Mouse (Mus musculus) A20 (cell line): Measurements from ENCODE around the gene Sh3bgrl2.
"Not testable (repeated sequence)": the region's sequence is repeated elsewhere in the genome, so short reads cannot be mapped to it uniquely, and the experiment has no call there.

ENCODE experiments used
- DNase-seq: peaks from one replicate; pipeline ENCODE4 v3.0.0-alpha.2; 2011; ENCODE audit warnings: low read depth, low spot score

Gene Sh3bgrl2

DNA sequence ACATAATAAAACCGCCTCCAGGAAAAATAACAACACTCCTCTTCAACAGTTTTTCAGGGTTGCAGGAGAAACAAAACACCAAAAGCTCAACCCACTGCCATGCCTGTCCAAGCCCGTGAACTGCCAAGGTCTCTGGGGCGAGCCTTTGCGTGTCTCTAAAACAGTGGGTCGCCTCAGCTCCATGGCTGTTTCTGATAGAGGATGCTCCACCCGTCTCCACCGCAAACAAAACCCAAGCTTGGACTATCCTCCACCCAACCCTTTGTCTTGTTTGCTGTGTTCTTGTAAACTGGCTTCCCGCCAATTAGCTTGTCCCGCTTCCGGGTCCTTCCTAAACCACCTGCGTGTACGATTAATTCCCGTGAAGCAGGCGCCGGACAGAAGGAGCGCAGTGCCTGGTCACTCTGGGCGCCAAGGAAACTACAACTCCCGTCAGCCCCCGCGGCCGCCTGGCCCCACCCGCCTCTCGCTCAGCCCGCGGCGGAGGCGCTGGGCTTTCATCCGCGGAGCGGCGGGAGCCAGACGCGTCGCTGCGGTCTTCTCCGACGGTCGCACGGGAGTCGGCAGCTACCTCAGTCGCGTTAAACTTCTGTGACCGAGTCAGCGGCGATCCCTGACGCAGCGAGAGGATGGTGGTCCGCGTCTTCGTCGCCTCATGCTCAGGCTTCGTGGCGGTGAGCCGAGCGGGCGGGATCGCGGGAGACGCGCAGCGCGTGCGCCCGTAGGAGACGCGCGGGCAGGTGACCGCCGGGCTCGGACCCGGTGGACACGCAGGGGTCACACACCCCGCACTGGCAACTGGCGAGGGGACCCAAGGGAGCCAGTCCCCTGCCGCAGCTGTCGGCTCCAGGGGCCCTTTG, at the start of gene Sh3bgrl2:
Gene Sh3bgrl2, plus strand, starts transcription at position 498 of the 860 bp plus-strand sequence.
- peak; percentile 88 for DNase-seq

DNA sequence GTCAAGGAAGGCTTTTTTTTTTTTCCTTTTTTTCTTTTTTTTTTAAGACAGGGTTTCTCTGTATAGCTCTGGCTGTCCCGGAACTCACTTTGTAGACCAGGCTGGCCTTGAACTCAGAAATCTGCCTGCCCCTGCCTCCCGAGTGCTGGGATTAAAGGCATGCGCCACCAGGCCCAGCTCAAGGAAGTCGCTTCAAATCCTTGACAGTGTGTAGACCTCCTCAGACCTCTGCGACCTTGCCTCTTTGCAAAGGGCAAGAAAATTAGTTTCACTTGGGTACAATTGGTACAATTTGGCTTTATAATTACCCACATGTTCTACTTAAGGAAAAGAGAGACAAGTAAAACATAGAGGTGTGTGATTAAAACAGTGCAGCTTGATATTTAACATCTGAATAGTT, 29.0 kb upstream of the Sh3bgrl2 start:
- not testable (repeated sequence) for DNase-seq

DNA sequence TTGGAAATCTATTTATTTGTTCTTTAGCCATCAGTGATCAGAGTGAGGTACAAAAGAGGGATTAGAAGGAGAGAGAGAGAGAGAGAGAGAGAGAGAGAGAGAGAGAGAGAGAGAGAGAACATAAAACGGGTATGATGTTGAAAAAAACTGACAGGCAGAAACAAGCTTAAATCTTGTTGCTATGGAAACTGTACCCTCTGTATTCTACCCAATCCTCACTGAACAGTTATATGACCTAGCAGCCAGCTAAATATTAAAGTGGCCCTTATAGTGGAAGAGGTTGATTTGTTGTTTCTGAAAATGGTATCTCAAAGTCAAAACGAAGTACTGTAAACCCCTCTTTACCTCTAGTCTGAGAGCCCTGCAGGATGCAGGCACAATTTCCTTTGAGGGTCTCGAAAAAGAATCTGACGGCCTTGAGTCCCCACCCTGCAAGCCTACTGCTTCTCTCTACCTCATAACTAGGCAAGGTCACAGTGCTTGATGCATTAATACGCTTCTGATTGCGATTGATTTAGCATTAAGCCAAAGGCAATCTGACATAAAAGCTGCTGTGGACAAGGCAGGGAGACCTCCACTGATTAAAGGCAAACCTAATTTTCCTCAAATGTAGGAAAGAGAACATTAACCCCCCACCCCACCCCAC, 28.5 kb upstream of the Sh3bgrl2 start:
- no peak for DNase-seq

DNA sequence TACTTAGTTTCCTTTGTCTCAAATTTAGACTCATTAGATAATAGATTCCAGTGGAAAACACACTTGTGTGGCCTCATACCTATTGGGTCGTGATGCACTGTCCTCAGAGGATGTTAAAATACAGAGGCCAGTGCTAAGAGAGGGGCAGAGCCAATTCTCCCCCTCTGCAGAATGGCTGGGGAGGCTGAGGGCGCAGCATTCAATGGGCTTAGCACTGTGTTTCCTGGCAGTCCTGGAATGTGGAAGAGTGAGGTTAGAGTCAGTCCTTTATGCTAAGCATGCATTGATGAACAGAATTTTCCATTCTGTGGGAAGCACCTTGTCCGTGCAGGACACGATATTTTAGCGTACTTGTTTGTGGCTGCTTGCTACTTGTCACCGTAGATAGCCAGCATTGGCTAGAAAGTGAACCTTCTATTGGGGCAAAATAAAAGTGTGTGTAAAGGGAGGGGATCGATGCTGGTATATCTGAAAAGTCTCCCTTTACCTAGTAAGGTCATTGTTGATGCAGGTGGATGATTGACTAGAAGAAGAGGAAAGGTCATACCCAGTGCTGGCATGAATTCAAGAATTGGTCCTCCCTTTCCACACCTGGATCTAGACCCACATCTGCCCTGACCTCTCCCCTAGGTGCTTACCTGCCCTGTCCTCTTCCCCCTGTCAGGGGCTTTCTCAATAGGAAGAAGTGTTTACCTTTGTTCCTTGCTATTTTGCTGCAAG, 20.6 kb upstream of the Sh3bgrl2 start:
- no peak for DNase-seq

DNA sequence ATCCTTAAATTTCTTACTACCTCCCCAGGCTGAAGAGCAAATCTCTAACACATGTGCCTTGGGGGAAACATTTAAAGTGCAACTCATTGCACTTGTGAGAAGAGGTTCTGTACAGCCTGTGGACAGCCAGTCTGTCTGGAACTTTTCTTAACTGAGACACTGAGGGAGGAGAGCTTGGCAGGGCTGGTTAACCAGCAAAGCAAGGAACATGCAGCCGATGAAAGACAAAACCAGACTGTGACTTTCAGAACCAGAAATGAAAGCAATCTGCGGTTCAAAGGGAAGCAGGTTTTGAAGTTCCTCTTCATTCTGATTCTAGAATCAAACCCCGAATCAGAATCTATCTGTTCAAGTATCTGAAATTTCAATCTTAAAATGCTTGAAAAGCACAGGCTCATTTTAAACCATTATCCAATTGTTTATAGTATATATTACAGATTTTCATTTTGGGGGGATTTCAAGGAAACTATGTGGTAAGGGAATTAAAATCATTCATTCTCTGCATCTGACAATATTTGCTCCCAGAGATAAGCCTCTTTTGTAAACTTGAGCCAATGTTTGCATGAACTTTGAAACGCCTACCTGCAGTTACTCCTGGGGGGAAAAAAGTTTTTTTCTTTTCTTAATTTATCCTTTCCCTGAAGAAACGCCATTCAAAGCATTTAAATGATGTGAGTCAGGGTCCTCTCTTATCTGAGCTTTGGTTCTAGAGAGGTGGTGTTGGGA, 14.9 kb upstream of the Sh3bgrl2 start:
- peak; percentile 40 for DNase-seq

DNA sequence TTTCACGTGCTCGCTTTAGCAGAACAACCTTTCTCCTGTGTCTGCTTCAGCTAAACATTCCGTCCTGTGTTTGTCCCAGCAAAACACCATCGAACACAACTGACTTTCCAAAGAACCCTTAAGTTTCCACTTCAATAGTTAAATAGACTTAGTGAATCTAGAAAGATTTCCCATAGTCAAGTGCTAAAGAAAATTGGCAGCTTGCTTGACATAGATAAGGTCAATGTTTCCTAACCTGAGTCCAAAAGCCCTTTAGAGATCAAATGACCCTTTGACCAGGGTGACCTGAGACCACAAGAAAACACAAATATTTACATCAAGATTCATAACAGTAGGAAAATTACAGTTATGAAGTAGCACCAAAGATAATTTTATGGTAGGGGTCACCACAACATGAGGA, 11.2 kb upstream of the Sh3bgrl2 start:
- DNase-seq: no peak

DNA sequence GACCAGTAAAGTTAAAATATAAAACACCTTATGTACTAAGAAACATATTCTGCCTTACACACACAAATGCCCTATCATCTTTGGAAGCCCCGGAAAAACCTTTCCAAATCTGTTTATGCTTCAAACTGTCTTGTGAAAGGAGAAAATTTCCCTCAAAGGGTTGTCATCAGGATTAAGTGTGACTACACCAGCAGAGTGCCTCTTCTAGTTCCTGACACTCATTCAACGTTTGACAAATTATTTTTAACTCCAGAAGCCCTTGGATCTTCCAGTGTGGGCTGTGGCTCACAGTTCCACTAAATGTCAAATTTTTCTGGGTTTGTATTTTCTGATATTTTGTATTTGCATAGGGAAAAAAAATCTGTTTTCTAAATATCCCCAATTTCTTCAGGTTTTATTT, 10.6 kb upstream of the Sh3bgrl2 start:
- no peak for DNase-seq

DNA sequence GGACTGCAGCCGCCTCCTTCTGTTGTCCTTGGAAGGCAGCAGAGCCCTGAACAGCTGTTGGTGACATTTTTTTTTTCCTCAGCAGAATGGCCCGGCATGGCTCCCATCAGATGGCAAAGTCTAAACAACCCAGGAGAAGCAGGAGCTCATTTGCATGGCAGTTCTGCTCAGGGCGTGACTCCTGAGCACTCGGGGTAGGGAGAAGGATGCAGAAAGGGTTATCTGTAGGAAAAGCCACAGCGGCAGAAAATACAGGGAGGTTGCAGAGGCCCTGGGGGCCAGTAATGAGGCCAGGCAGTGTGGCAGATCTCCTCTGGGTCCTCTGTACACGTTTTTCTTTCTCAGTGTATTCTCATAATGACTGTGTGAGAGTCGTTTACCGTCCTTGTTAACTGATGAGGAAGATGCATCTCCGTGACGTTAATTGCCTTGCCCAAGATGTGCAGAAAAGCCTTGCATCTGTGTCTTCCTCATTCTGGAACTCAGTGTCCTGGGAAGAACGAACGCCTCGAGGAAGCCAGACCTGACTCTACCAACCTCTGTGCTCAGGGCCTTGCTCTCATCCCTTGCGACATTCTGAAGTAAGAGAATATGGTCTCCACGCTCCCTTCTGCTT, 10.1 kb upstream of the Sh3bgrl2 start:
- no peak for DNase-seq

DNA sequence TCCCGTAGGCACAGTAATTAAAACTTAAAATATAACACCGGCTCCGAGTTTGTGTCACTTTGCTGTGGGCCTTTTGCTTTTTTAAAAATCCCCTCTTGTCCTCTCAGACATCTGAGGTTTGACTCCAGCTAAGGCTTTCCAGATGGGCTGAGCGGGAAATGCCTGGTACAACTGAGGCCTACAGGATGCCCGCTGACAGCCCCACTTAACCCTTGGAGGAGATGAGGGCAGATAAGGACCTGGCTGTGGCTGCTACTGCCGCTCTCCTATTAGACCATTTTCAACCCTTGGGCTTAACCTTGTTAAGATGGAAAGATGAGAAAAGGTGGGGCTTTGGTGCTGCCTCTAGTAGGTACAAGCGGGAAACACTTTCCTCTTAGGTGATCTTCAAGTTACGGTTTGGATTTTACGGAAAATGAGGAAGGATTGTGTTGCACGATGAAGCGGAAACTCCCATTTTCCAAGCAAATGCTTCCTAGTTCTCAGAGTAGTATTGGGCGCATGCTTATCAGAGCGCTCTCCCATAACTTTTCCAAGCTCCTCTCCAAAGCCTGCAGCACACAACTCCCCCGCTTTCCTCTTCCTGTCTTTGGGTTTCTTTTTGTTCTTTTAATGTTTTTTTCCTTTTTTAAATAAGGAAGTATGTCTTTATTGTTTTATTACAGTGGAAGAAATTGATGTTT, 8.2 kb upstream of the Sh3bgrl2 start:
- no peak for DNase-seq

DNA sequence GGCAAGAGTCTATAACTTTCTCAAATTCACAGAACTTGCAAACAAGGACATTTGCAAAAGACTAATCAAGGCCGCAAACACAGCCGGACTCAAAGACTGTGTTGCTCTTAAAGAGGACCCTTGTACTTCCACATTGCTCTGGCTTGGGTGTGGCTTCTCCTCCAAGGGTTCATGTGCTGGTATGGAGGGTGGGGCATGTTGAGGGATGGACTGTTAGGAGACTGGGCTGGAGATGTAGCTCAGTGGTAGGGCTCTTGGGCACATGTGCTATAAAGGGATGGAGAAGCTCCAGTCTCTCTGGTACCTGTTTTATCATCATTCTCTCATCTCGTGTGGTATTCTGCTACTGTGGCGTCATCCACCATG, 7.7 kb upstream of the Sh3bgrl2 start:
- no peak for DNase-seq

DNA sequence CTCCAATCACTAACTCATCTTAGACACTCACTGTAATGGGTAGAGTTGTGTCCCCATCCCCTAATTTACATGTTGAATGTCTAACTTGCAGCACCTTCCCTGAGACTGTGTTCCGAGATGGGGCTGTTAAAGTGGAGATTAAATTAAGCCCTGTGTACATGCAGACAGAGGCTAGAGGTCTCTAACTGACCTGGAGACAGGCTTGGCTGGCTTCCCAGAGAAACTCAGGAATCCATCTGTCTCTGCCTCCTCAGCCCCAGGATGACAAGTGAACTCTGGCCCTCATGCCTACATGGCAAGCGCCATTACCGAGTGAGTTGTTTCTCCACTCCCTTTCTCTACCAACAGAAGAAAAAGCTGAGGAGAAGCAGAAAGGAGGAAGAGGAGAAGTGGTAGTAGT, 7.2 kb upstream of the Sh3bgrl2 start:
- DNase-seq: no peak

DNA sequence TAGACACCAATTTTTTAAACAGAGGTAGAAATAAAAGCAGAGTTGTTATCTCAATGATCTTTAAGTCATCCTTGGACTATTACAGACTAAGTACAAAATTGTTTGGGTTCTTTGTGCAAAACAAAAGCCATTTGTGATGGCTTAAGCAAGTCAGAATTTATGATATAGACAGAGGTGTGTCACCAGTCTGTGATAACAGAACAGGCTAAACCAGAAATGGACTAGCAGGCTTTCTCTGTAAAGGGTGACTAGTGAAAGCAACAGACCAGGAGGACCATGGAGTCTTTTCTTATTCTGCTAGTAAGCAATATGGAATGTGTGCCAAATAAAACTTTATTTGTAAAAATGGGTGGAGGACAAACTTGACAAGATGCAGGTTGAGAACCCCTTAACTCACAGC, 2.9 kb upstream of the Sh3bgrl2 start:
- DNase-seq: no peak

DNA sequence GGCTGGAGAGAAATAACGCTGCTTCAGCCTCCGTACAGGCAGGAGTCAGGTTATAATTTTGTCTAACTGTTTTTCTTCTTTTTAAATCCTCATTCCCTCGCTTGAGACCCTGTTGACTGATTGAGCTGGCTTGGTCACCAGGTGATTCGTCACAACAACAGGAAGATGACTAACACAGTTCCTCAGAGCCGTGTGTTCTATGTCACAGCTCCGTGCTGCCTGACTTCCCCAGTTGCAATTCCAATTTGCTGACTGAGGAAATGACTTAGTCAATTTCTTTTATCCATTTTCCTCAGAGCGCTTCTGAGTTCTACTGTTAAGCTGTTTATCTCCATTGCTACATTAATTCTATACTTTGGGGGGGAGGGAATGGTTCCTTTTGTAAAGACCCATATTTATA, 1.8 kb upstream of the Sh3bgrl2 start:
- no peak for DNase-seq

DNA sequence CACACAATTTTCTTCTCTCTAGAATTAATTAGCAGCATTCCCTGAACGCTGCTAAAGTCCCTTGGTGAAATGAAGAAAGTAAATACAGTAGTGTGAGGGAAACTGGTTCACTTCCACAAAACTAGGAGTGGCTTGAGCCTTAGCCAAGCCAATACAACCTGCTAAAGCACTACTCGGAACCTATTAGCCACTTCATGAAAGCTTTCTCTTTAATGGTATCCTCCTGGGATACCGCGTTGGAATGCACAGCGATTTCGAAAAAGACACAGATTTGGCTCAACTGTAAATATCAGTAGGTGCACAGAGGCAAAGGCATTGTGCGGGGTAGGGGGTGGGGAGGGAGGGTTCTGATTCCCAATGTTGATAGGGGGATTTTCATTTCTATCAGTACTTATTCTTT, 898 bp upstream of the Sh3bgrl2 start:
- no peak for DNase-seq

DNA sequence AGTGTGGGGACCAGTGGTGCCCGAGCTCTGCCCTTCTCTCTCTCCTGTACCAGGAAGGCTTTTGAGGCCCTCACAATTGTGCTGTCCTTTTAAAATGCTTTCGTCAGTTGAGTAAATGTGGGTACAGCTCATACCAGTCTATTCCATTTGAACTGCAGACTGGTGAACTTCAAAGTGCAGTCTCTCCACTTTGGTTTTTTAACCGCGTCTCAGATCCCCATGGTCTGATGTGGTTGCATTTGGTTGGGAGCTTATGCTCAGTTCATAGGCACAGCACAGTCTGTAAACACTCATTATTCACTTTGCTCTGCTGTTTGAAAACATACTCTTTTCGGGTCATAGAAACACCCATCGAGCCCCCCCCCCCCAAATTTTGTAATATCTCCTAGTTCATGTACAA, 1.7 kb downstream of the Sh3bgrl2 start:
- no peak for DNase-seq

DNA sequence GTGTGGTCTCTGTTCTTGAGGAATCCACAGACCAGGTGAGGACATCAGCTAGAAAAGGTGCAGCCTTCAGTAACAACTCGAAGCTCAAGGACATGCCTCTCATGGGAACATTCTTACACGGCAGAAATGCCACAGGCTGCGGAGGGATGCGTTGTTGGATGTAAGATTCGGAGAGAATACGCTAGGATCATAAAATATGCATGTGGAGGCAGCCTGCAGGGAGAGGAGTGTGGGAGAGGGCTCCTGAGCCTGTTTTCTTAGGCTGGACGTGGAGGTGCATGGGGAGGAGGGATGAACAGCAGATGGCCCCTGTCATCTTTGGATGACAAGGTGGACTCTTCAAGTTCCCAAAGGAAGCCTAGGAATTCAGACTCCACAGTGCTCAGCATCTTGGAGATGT, 3.0 kb downstream of the Sh3bgrl2 start:
- DNase-seq: no peak

DNA sequence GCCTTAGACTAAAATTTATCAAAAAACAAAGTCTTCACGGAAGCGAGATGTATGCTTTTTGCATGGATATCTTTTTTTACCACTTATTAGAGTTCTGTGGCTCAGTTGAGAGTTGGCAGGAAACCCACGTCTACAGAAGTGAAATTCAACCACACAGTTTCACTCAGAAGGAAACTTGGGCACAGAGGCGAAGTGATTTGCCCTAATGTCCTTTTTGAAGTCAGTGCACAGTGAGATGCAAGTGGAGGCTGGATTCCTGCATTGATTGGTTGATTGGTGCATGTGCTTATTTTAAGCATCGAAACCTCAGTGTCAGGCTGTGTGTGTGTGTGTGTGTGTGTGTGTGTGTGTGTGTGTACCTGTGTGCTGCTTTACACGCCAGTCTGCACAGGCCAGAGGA, 3.5 kb downstream of the Sh3bgrl2 start:
- no peak for DNase-seq

DNA sequence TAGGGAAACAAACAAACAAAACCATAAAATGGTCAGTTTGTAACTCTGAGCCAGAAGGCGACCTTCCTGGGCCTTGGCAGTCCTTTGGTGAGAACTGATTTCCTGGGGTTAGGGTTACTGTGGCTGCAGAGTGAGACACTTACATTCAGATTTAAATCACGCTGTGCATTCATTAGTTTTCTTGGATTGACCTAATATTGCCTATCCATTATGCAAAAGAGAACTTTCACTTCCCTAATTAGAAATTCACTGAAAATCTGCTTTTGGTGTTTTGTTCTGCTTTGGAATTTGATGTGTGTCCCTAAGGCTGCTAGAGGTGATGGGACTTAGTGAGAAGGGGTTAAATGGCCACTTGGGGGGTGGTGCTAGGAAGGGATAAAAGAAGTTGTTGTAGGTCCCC, 7.5 kb downstream of the Sh3bgrl2 start:
- no peak for DNase-seq

DNA sequence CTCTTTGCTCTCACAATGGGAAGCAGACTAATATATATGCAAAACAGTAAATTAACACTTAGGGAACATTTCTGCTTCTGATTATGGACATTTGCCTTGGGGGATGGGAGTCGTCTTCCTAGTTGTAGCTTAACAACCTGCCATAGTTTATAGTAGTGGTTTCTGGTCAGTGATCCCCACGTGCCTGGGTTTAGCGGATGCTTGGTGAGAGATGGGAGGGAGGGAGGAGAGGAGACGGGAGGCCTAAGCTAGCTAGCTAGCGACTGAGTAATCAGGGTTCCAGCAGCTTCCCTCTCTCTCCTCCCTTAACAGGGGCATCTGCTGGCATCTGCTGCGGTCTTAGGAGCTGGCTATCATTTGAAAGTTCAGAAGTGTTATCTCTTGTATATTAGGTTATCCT, 8.1 kb downstream of the Sh3bgrl2 start:
- DNase-seq: no peak

DNA sequence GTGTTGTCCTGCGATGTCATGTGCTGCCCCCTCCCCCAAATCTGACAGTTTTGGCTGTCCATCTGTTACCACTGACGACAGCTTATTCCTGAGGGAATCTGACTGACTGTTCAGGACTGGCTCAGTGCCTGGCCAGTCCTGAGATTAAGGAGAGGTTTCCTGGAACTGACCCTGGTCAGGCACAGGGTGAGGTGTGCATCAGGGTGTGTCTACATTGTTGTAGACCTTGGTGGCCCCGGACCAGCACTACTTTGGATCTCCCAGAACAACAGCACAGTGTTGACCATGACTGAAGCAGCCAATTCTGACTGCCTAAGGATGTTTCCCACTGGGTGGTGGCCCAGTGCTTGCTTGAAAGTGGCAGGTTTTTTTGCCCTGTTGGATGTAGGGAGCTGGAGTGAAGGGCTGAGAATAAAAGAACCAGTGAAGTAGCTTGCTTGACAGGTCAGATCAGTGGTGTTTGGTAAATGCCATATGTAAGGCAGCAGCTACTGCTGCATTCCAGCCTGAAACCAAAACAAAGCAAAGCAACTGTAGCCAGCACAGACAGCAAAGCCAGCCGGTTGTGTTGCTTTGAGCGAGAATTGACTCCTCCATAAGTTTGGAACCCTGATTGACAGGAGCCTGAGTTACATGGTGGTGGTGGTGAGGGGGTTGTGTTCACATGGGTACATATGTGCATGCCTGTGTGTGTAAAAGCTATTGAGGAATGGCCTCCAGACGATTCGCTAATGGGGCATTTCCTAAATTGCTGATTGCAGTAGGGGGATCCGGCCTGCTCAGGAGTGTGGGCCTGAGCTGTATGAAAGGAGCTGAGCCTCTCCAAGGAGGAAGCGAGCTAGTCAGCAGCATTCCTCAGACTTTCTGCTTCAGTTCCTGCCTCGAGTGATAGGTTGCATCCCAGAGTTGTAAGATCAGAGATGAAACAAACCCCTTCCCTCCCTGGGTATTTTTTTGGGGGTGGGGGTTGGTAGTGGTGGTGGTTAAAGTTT, 8.9 kb downstream of the Sh3bgrl2 start:
- no peak for DNase-seq
